Mouse (Mus musculus): Measurements from ENCODE around the gene Hist1h2bh.
"Not testable (repeated sequence)": the region's sequence is repeated elsewhere in the genome, so short reads cannot be mapped to it uniquely, and the experiment has no call there.

GRCm38 (mm10) chr13:23544787-23545120 lies 1.6 kb upstream of the Hist1h2bh start:
- not testable (repeated sequence) for TF ChIP-seq MAX (IDR thresholded peaks at IDR 0.05; ENCODE audit: low read depth); POLR2A (IDR thresholded peaks at IDR 0.05; ENCODE audit: insufficient read length, low read depth); CEBPB (IDR thresholded peaks at IDR 0.05; ENCODE audit: insufficient read depth, poor library complexity, severe bottlenecking); POLR2AphosphoS2 (IDR thresholded peaks at IDR 0.05; ENCODE audit: insufficient read length, low read depth); SRF (IDR thresholded peaks at IDR 0.05; ENCODE audit: control insufficient read depth, insufficient read length, low read depth); TCF12 (IDR thresholded peaks at IDR 0.05; ENCODE audit: insufficient read depth, poor library complexity, severe bottlenecking); REST (IDR thresholded peaks at IDR 0.05; ENCODE audit: insufficient read depth, insufficient read length); MYOG (IDR thresholded peaks at IDR 0.05; ENCODE audit: control insufficient read depth in 1 of 3, insufficient read depth in 1 of 3, insufficient read length in 2 of 3, low read depth in 2 of 3)

Measured in myocyte (in vitro differentiated cells).